Mouse (Mus musculus): ENCODE data around the gene Hoxa9.

DNA sequence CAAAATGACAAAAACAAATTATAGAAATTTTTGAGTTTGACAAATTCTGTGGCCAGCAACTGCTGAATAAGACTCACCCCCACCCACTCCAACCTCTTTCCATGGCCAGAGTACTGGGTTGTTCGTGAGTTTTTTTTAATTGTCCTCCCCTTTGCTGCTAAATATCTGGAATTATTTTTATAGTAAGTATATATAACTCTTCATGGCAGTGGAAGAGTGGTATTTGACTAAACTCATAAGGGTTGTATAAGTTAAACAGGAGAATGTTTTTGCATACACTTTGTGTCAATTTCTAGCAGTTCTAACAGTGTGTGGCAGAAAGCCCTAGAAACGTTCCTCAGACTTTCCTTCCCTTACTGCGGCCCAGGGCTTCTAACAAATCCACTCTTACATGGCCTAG is 36.8 kb upstream of the Hoxa9 start:
- no peak for TF ChIP-seq POLR2A (IDR thresholded peaks at IDR 0.05; ENCODE audit: control insufficient read depth, low read depth, low read length)
- no peak for TF ChIP-seq CTCF (IDR thresholded peaks at IDR 0.05; ENCODE audit: control insufficient read depth, insufficient read depth, insufficient replicate concordance, low read depth, low read length)

All from testis, adult 2 months (tissue).